Mouse (Mus musculus) G1E (cell line): ENCODE data around the gene Ralgds.

Experiments used
- CTCF ChIP-seq: IDR thresholded peaks from 2 replicates; pipeline ENCODE4 v1.5.1; 2012; ENCODE audit warnings: low read depth, low read length, inconsistent platforms, mixed read lengths
- POLR2AphosphoS5 ChIP-seq: IDR thresholded peaks from 2 replicates; pipeline ENCODE4 v1.6.1; 2012; ENCODE audit warnings: low read depth, low read length, inconsistent platforms; ENCODE audit not compliant: insufficient replicate concordance

DNA sequence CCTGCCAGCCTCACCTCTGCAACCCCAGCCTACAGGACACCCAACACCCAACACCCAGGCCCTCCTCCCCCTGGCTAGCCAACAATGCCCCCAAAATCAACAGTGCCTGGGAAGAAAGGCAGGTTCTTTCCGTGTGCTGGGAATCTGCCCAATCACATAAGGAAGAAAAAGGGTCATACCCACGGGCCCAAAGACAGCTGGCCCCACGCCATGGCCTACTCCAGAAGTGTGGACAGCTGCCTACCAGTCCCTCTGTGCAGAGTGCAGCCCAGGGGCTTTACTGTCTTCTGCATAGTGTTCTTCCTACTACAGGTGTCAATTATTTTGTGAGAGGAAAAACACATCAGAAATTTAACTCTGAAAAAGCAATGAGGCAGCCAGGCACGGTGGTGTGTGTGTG is 62.4 kb downstream of the Ralgds start:
- no peak for TF ChIP-seq CTCF
- TF ChIP-seq POLR2AphosphoS5 = no peak
